Mouse (Mus musculus) kidney, postnatal 25 days (tissue): ENCODE measurements around the gene Uck1.

Experiments
- DNase-seq, 2 experiments: peaks; one replicate each; pipeline ENCODE4 v3.0.0; 2021; ENCODE audit warnings: mixed read lengths in 2 of 2

The Uck1 gene

DNA sequence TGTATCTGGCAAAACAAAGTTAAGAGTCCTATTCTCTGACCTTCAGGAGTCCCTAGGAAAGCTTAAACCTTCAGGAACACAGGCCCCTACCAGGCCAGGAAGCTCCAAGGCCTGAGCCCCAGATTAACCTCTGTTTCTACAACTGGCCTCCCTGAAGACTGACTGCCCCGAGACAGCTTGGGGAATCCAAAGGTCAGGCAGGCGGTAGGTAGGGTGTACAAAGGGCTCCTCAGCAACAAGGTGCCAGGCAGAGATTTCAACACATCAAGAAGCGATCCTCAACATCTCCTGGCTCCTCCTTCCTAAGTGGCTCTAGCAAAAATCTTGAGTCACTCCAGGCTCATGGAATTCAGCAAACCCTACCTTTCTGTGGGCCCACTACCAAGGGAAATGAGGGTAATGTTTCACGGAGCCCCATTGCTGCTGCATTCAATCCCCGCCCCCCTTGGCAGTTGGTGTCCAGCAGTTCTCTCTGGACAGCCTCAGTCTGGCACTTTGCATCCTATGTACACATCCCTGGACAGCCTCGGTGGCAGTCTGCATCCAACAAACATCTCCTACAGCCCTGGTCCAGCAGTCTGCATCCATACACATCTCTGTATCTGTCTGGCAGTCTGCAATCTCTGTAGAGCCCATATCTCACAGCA is 949 bp downstream of the Uck1 start:
- DNase-seq, result peak; percentile 59 to 86

DNA sequence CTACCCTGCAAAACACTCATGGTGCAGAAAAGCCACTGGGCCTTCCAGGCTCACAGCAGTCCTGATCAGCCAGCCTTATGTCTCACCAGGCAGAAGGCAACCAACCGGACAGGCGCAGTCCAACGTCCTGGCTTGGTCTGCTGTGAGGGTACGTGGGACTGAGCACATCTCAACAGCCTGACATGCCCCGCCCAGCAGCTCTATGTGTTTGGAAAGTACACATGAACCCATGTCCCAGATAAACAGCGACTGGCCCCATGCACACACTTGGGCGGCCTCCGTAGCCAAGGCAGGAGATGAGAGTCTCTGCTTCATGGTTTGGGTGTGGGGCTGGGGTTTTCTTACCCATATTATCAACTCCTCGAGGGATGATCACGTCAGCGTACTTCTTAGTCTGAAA is 3.7 kb downstream of the Uck1 start:
- DNase-seq, result no peak

DNA sequence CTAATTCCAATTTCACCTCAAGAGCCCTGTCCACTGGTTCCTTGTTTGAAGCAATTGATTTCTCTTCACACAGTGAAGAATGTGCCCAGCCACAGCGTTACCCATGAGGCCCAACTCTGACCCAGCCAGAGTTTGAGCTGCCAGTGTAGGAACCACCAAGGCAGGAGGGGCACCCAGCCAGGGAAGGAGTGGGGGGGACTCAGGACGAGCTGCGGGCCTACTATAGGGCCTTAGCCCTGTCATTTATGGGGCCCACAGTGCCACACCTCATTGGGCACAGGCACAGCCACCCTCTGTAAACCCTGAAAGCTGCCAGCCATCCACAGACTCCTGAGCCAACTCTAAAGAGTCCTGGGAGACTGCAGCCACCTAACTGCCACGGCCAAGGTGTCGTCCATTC is 5.4 kb downstream of the Uck1 start:
- no peak for DNase-seq

DNA sequence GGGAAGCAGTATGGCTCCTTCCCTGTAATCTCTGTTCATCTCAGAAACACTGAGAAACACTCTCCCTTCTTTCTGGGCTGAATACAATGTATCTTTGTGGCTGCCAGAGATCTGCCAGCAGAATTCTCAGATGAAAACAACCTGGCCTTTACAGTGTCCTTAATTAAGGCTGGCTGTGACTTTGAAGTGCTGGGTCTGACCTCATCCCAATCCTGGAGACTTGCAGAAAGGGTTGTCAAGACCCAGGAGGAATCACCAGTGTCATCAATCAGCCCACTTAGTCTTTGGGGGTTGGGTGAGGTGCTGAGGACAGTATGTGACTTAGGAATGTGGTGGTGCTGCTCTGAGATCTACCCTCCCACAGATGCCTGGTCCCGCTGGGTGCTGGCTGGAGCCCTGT is 6.6 kb downstream of the Uck1 start:
- no peak for DNase-seq

DNA sequence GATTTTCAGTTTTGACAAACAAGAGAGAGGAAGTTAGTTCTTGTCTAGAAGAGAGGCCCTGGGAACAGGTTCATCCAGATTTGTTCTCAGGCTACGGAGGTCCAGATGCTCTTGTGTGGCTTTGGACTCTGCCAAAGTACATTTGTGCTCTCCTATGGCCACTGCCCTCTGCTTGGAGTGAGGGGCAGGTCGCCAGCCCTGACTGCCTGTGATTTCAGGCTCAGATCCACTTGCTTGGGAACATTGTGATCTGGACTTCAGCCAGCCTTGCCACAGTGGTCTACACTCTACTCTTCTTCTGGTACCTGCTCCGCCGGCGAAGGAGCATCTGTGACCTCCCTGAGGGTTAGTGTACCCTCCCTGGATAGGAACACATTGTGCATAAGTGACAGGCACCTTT is 7.3 kb downstream of the Uck1 start:
- no peak for DNase-seq

DNA sequence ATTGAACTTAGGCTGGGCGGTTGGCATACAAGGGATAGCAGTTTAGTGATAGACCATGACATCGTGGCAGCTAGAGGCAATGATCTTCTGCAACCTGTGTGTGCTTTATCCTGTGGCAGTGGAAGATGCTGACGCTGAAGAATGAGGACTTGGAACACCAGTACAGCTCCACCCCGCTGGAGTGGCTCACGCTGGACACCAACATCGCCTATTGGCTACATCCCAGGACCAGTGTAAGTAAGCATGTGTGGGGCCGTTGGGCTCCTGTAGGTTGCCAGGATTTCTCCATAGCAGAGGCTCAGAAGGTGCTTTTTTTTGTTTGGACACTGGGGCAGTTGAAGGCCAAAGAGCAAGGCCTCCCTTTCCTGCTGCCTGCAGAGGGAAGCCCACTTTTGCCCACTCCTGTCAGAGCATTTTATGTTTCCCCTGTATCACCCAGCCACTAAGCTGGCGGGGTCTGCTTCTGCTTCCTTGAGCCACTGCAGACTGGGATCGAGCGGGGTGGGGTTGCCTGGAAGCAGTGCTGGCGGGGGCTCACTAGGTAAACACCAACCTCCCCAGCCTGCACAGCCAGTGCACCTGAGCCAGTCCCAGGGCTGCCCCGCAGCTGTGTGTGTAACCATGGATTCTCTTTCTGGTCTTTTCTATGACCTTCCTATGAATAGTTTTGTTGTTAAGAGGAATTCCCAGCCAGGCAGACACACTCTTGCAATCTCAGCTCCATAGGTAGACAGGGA is 8.0 kb downstream of the Uck1 start:
- DNase-seq, result peak; percentile 35 to 66

DNA sequence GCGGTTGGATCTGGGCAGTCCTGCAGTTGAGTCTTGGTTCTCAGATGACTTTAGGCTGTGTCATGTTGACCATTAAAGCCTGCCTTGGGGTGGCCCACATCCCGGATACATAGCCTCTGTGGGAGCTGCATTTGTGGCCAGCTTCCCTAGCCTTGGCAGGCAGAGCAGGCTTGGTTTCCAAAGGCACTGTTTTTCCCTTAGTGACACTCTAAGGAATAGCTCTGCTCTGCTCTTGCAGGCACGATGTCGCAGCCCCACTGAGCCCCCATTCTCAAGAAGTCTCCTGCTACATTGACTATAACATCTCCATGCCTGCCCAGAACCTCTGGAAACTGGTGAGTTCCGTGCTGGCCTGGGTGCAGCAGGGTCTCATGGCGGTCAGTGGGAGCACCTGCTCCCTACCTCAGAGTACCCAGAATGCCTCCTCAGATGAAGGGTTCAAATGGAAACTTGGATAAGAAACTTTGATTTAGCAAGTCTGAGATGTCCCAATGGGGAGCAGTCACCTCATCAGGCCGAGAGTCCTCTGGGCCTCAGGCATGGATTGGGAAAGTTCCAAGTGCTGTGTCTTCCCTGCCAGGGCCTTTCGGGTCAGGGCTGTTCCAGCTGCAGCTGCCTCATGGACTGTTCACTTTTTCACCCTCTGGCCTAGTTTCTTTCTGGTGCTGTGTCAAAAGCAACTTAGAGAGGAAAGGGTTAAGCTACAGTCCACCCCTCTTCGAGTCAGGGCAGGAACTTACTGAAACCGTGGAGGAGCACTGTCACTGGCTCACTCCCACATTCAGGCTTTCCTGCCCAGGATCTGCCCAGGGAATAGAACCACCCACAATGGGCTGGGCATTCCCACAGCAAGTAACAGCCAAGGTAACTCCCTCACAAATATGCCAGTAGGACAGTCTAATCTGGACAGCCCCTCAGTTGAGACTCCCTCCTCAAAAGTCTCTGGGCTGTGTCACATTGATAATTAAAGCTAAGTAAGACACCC is 11.3 kb downstream of the Uck1 start:
- DNase-seq, result peak in 1 of 2 experiments; percentile 76

DNA sequence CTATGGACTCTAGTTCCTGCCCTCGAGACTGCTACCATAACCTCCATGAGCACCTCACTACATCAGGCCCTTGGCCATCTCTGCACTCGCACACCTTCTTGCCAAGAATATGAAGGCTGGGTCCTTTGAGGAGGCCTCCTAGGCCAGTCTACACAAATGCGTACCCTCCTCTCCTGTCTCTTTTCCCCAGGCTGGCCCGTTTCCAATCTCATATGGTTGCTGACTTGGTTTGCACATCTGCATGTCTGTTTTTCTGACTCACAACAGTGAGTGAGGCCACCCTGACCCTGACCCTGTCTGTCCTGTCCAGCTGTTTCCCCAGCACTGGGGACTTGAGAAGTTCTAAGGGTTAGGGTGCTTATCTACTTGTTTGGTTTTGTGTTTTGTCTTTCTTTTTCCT is 13.2 kb downstream of the Uck1 start:
- no peak for DNase-seq

DNA sequence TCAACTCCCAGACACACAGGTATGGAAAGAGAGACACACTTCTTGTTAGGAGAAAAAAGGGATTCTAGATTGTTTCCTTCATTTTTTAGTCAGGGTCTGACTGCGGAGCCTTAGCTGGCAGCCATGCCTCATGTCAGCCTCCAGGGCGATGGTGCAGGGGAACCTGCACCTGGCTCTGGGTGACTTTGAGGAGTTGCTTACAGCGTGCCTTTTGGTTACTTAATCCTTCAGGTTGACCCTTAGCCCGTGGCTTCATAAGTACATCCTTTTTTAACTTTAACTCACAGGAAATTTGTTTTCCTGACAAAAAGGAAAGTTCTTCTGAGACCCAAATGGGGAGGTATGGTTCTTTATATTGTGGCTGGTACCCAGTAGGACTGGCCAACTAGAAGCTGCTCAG is 17.0 kb downstream of the Uck1 start:
- DNase-seq, result no peak

DNA sequence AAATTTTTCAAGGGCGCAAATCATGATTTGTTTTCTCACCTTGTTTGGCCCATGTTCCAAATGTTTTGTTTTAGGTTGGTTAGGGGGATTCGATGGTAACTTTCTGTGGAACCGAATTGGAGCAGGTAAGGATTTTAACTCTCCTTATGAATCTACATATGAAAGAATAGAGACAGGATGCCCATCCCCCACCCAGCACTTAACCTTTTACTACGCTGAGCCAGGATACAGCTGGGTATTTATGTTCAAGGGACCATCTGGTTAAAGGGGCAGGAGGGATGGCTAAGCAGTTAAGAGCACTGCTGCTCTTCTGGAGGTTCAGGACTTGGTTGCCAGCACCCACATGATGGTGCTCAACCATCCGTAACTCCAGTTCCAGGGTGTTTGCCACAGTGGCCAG is 19.4 kb downstream of the Uck1 start:
- DNase-seq, result no peak

DNA sequence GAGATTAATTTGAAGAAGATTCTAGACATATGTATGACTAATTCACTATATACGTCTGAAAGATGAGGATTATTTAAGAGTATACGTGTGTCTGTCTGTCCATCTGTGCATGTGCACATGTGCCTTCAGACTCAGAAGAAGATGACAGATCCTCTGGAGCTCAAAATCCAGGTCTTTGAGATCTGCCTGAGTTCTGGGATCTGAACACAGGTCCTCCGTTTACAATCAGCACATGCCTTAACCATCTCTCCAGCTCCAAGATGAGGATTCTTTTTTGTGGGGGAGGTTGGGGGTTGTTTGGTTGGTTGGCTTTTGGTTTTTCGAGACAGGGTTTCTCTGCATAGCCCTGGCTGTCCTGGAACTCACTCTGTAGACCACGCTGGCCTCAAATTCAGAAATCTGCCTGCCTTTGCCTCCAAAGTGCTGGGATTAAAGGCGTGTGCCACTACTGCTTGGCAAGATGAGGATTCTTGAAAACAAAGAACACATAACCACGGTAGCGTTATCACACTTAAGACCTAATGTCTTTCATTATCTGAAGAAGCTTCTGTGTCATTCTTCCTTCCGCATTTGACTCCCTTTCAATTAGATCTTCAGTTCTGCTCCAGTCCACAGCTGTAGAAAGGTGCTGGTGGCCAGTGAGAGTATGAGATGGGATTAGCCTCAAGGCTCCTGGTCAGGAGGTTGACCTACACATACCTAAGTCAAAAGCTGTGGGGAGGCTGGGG is 21.1 kb downstream of the Uck1 start:
- DNase-seq, result no peak

DNA sequence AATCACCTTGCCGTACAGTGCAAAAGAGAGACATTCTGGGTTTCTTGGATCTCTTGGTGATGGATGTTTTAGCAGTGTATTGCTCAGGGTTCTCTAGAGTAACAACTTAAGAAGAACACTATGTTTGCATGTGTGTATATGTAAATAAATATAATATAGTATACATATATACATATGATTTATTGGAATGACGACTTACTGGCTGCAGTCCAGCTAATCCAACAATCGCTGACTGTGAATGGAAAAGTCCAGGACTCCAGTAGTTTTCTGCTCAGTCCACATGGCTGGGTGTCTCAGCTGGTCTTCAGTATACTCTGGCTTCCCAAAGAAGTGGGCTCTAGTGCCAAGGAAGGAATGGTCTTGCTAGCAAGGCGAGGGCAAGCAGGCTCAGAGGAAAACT is 22.4 kb downstream of the Uck1 start:
- no peak for DNase-seq

DNA sequence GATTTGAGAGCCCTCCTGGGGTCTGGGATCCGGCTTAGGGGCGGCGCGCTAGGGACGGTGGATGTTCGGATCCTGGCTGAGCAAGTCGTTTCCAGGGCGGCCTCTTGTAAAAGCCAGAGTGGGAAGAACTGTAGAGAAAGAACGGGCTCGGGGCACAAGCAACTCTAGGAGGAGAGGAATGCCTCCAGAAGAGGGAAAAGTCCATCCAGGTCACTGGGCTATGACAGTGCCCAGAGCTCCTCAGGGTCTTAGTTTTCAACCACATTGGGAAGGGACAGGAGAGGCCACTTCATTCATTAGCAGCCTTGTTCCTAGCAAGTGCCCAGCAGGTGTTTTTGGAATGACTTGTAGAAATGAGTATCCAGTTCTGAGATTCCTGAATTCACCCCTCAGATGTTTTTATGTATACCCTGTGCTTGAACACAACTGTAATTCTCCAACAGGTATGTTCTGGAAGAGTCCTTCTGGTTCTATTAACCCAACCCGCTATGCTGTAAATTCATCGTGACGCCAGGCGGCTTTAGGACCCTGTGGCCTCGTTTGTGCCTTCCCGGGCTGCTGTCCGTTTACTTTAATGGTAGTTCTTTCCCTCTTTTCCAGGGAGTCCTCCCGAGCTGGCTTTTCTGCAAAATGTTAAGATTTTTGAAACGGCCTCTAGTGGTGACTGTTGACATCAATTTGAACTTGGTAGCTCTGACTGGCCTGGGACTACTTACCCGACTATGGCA is 23.0 kb downstream of the Uck1 start:
- DNase-seq, result peak; percentile 62 to 76

DNA sequence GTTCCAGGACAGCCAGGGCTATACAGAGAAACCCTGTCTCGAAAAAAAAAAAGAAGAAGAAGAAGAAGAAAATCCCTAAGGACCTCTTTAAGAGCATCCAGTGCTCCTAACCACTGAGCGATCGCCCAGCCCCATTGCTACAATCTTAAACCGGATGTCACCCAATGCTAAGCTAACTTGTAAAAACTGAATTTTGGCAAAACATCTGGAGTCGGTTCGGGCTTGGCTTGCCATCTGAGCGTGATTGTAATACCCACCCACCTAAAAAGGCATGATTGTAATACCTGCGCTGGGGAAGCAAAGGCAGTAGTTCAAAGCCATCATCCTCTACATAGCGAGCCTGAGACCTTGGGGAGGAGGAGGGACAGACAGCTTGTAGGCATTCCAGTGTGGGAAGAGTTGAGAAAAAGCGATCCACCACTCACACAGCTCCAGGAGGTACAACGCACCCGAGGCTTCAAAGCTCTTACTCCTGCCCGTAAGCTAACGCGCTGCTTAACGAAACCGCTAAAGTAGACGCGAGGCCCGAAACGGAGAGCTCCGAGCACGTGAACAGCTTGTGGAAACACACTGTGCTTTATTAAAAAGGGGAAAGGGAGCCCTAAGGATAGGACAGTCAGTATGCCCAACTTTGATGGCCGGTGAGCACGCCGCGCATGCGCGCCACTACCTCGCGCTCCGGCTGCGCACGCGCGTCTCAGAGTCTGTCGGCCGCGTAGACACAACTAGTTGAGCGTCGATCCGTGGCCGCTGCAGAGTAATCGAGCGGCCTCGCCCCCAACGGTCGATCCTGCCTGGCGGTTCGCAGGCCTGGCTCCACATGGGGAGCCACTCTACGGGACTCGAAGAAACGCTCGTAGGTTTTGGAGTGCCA is 23.8 kb downstream of the Uck1 start, which contains the start of gene Pomt1:
Gene Pomt1, plus strand, starts transcription at position 705 of the 874 bp plus-strand sequence.
- peak; percentile 90 to 95 for DNase-seq

DNA sequence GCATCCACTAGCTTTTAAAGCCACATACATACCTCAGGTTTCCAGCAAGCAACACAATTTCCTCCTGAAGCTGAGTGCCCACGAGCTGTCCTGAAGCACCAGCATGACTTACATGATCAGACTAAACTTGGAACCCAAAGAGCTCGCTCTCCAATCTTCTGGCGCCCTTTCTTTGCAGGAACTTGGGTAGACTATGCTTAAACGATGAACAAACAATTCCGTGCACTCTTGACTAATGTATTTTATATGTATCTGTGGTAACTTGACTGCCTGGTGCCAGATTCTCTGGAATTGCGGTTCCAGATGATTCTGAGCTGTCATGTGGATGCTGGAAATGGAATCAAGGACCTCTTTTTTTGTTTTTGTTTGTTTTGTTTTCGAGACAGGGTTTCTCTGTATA is 24.5 kb downstream of the Uck1 start:
- DNase-seq, result no peak

DNA sequence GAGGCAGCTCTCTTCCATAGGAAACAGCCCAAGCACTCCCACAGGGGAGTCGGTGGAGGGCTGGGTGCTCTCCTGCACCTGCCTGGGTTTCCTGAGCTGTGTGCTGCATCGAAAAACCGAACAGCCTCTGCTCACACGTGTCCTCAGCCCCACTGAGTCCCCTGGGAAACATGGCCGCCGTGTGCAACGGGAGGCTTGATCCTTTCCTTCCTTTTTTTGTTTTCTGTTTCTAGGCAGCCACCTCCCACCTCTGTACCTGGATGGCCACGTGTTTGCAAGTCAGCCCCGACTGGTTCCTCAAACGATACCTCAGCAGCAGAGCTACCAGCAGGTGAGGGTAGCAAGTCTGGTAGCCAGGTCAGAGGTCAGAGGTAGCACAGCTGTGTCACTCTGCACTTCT is 37.9 kb downstream of the Uck1 start:
- no peak for DNase-seq

DNA sequence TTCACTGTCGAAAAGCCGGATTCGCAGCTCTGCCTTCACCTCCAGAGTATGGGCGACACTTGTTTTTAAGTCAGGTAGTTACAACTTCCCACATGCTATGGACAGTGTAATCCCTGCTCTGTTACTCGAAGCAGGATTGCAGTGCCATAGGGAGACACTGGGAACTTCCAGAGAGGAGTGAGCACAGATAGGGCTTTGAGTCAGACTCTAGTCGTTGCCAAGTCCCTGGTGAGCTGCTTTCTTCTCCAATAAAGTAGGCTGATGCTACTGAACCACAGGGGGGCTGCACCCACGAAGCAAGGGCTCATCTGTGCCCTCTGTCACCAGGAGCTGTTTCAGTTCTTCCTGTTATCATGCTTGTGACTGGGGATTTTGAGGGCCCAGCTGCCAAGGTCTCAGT is 38.4 kb downstream of the Uck1 start:
- no peak for DNase-seq

DNA sequence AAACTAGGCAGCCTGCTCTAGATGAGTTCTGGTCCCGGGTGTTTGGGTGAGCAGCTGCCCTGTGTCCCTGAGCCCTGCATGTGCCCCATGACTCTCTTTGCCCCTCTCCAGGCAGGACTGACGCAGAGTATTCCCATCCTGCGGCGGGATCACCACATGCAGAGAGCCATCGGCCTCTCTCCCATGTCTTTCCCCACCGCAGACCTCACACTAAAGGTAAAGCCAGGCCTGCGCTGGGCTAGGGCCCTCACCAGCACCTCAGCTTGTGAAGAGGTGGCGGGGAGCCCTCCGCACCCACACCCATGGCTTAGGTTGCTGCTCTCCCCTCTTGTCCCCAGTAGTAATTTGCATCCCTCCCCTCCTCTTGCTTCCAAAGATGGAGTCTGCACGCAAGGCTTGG is 39.0 kb downstream of the Uck1 start:
- no peak for DNase-seq

DNA sequence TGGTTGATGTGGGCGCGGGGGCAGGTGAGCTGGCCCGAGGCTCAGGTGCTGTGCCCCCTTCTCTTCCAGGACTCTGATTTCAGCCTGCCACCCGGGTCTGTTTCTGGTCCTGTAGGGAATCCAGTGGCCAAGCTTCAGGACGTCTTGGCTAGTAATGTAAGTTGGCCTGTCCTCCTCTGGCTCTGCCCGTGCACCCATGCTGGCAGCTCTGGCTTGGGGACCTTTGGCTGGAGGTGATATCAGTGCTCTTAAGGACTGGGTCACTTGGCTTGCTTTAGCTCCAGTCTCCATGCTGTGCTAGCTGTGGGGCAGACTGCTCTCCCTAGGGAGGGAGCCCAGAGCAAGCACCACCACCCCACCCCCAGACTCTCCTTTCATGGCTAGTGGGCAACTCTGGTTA is 39.9 kb downstream of the Uck1 start:
- no peak for DNase-seq

DNA sequence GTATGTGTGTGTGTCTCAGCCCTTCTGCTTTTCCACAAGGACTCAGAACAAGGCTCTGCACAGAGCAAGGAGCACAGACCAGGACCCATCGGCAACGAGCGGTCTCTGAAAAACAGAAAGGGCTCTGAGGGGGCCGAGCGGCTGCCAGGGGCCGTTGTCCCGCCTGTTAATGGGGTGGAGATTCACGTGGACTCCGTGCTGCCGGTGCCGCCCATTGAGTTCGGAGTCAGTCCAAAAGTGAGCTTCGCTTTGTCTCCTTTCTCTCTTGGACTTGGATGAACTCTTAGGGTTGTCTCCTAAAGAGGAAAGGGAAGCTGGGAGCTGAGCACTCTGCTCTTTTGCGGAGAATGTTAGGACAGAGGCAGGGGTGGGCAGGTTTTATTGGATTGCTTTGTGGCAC is 40.5 kb downstream of the Uck1 start:
- no peak for DNase-seq
